Mouse (Mus musculus): ENCODE results near the gene AC131692.1. TPM values are rescaled to one million over a fixed set of nuclear protein-coding genes. Genes with fewer than 3 reads are reported as not detected.

Gene AC131692.1
- polyA plus RNA-seq, 1 experiment from 2014 or later, result 0.56 TPM

Small RNA genes within 50 kb of the gene (microRNA-seq; reads per million reads assigned to microRNA genes)
- 4.0 reads per million, percentile 8 among the genes with 10 or more reads in this experiment for gene Mir6988

Other genes with a start within 250 kb of the AC131692.1 start
- gene Frmd8, start 219.1 kb upstream of the AC131692.1 start, polyA plus RNA-seq (2016; fragmentation: Nextera tagmentation; extraction: Ambion mirVana), result 44.6 and 45.4 TPM in 2 replicates
- gene Slc25a45, start 216.6 kb upstream of the AC131692.1 start, polyA plus RNA-seq (2016; fragmentation: Nextera tagmentation; extraction: Ambion mirVana), result 2.5 and 2.9 TPM in 2 replicates
- gene Tigd3, start 200.3 kb upstream of the AC131692.1 start, polyA plus RNA-seq (2016; fragmentation: Nextera tagmentation; extraction: Ambion mirVana), result 6.8 and 7.4 TPM in 2 replicates
- gene Dpf2, start 181.4 kb upstream of the AC131692.1 start, polyA plus RNA-seq (2016; fragmentation: Nextera tagmentation; extraction: Ambion mirVana), result 231 and 251 TPM in 2 replicates
- 1.5 and 2.2 TPM in 2 replicates for gene Cdc42ep2, start 169.6 kb upstream of the AC131692.1 start, polyA plus RNA-seq (2016; fragmentation: Nextera tagmentation; extraction: Ambion mirVana)
- 119 and 120 TPM in 2 replicates for gene Pola2, start 130.2 kb upstream of the AC131692.1 start, polyA plus RNA-seq (2016; fragmentation: Nextera tagmentation; extraction: Ambion mirVana)
- not detected in 2 replicates for gene Slc22a20, start 108.3 kb upstream of the AC131692.1 start, polyA plus RNA-seq (2016; fragmentation: Nextera tagmentation; extraction: Ambion mirVana)
- gene Capn1, start 78.5 kb upstream of the AC131692.1 start, polyA plus RNA-seq (2016; fragmentation: Nextera tagmentation; extraction: Ambion mirVana), result 2.9 and 3.2 TPM in 2 replicates
- gene Syvn1, start 47.8 kb upstream of the AC131692.1 start, polyA plus RNA-seq (2016; fragmentation: Nextera tagmentation; extraction: Ambion mirVana), result 34.5 and 38.1 TPM in 2 replicates
- 82.5 and 84.6 TPM in 2 replicates for gene Mrpl49, start 36.6 kb upstream of the AC131692.1 start, polyA plus RNA-seq (2016; fragmentation: Nextera tagmentation; extraction: Ambion mirVana)
- gene Fau, start 36.6 kb upstream of the AC131692.1 start, polyA plus RNA-seq (2016; fragmentation: Nextera tagmentation; extraction: Ambion mirVana), result 831 and 861 TPM in 2 replicates
- gene Znhit2, start 33.2 kb upstream of the AC131692.1 start, polyA plus RNA-seq (2016; fragmentation: Nextera tagmentation; extraction: Ambion mirVana), result 33.8 and 35.6 TPM in 2 replicates
- gene Tm7sf2, start 26.0 kb upstream of the AC131692.1 start, polyA plus RNA-seq (2016; fragmentation: Nextera tagmentation; extraction: Ambion mirVana), result 30.3 and 31.4 TPM in 2 replicates
- gene Vps51, start 17.2 kb upstream of the AC131692.1 start, polyA plus RNA-seq (2016; fragmentation: Nextera tagmentation; extraction: Ambion mirVana), result 70.5 and 71.9 TPM in 2 replicates
- not detected in 2 replicates for gene Tmem262, start 14.4 kb upstream of the AC131692.1 start, polyA plus RNA-seq (2016; fragmentation: Nextera tagmentation; extraction: Ambion mirVana)
- gene Gm28374, start 12.2 kb upstream of the AC131692.1 start, polyA plus RNA-seq (2016; fragmentation: Nextera tagmentation; extraction: Ambion mirVana), result 2.0 TPM in 2 replicates
- 75.7 and 79.7 TPM in 2 replicates for gene Zfpl1, start 9.5 kb upstream of the AC131692.1 start, polyA plus RNA-seq (2016; fragmentation: Nextera tagmentation; extraction: Ambion mirVana)
- gene Cdca5, start 9.4 kb upstream of the AC131692.1 start, polyA plus RNA-seq (2016; fragmentation: Nextera tagmentation; extraction: Ambion mirVana), result 66.2 and 70.1 TPM in 2 replicates
- gene Naaladl1, start 11.4 kb downstream of the AC131692.1 start, polyA plus RNA-seq (2016; fragmentation: Nextera tagmentation; extraction: Ambion mirVana), result 0.87 and 0.89 TPM in 2 replicates
- 66.1 and 67.7 TPM in 2 replicates for gene Sac3d1, start 24.2 kb downstream of the AC131692.1 start, polyA plus RNA-seq (2016; fragmentation: Nextera tagmentation; extraction: Ambion mirVana)
- gene Snx15, start 33.9 kb downstream of the AC131692.1 start, polyA plus RNA-seq (2016; fragmentation: Nextera tagmentation; extraction: Ambion mirVana), result 29.1 and 30.2 TPM in 2 replicates
- gene Batf2, start 46.6 kb downstream of the AC131692.1 start, polyA plus RNA-seq (2016; fragmentation: Nextera tagmentation; extraction: Ambion mirVana), result not detected in 2 replicates
- gene Arl2, start 47.1 kb downstream of the AC131692.1 start, polyA plus RNA-seq (2016; fragmentation: Nextera tagmentation; extraction: Ambion mirVana), result 111 and 112 TPM in 2 replicates
- gene Majin, start 90.0 kb downstream of the AC131692.1 start, polyA plus RNA-seq (2016; fragmentation: Nextera tagmentation; extraction: Ambion mirVana), result not detected in 2 replicates
- gene Gpha2, start 132.0 kb downstream of the AC131692.1 start, polyA plus RNA-seq (2016; fragmentation: Nextera tagmentation; extraction: Ambion mirVana), result 0.98 and 1.3 TPM in 2 replicates
- 25.5 and 26.3 TPM in 2 replicates for gene Ppp2r5b, start 141.5 kb downstream of the AC131692.1 start, polyA plus RNA-seq (2016; fragmentation: Nextera tagmentation; extraction: Ambion mirVana)
- 12.5 and 13.6 TPM in 2 replicates for gene Atg2a, start 147.2 kb downstream of the AC131692.1 start, polyA plus RNA-seq (2016; fragmentation: Nextera tagmentation; extraction: Ambion mirVana)
- gene Ehd1, start 182.3 kb downstream of the AC131692.1 start, polyA plus RNA-seq (2016; fragmentation: Nextera tagmentation; extraction: Ambion mirVana), result 81.8 and 83.5 TPM in 2 replicates
- 0.12 and 0.39 TPM in 2 replicates for gene Cdc42bpg, start 212.0 kb downstream of the AC131692.1 start, polyA plus RNA-seq (2016; fragmentation: Nextera tagmentation; extraction: Ambion mirVana)
- gene Men1, start 240.6 kb downstream of the AC131692.1 start, polyA plus RNA-seq (2016; fragmentation: Nextera tagmentation; extraction: Ambion mirVana), result 122 and 130 TPM in 2 replicates
- gene Map4k2, start 246.7 kb downstream of the AC131692.1 start, polyA plus RNA-seq (2016; fragmentation: Nextera tagmentation; extraction: Ambion mirVana), result 11.0 and 14.0 TPM in 2 replicates

All from embryonic facial prominence, embryonic 10.5 days (tissue).